Mouse (Mus musculus): ENCODE measurements at regions not wholly inside any gene's neighbourhood (a gene's known extent, or its start where the extent isn't known, plus 50 kb on each side); places are given as distances from the start of the nearest gene placed in this dataset.

DNA sequence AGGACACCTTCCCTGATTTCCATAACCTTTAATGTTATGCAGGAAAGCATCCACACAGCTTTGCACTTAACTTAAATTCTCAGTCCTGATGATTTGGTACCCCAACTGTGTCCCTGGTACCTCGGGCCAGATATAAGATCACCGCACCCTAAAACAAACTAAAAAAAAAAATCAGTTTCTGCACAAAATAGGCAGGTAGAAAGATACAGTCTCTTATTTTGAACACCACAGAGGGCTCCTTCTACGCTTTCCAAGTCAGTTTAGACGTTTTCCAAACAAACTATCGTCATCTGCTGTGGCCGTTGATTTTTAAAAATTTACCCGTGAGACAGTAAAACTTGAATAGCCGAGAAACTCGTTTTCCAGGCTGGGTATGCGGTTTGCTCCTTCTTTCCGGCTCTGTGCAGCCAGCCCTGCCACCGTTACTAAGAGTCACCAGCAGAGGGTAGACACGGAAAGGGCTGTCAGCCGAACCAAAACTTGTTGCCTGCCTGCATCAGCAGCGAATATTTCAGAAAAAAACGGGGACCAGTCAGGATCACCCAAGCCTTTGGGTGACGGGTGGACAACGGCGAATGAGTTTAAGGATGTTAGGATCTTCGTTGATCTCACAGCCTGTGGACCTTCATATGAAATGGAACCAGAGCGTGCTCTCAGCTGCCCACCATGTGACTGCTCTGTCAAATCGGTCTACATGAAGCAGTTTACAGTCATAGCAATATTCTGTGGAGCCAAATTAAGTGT lies 74.4 kb upstream of the Gpc5 start:
- peak; percentile 76 for DNase-seq

- DNase-seq: no peak
These were observed 64.0 kb upstream of the Gpc5 start for GRCm38 (mm10) chr14:115028011-115028410.

GRCm38 (mm10) chr14:115031734-115032133 lies 60.3 kb upstream of the Gpc5 start:
- DNase-seq: no peak

GRCm38 (mm10) chr14:115033375-115033969 lies 58.5 kb upstream of the Gpc5 start:
- no peak for DNase-seq

- no peak for DNase-seq
These were observed 57.1 kb upstream of the Gpc5 start for GRCm38 (mm10) chr14:115034718-115035437.

DNA sequence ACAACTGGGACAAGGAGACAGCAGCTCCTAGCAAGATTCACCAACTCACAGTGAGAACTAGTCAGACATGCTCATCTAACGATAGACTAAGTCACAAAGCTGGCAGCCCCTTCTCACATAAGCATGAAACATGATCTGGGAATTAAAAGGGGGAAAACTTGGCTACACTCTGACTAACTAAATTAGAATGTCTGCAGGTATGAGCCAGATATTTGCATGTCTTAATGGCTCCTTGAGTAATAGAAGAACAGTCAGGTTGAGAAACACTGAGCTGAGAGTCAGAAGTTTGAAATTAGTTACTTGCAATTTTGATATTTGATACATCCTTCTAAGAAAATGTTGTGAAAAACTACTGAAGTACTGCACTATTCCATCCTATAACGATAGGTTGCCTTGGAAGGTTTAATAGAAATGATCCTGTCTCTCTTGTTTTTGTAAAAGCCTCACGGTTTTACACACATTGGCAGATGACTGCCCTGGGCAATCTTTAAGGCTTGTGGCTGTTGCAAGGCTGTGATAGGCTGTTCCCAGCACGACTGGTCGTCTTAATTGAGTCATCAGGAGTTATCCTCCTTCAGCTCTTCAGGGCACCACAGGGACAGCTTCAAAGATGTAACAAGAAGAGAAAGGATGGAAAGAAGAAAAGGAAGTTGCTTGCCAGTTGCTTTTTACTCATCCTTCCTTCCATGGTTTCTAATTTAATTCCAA lies 54.8 kb upstream of the Gpc5 start:
- DNase-seq: no peak

DNA sequence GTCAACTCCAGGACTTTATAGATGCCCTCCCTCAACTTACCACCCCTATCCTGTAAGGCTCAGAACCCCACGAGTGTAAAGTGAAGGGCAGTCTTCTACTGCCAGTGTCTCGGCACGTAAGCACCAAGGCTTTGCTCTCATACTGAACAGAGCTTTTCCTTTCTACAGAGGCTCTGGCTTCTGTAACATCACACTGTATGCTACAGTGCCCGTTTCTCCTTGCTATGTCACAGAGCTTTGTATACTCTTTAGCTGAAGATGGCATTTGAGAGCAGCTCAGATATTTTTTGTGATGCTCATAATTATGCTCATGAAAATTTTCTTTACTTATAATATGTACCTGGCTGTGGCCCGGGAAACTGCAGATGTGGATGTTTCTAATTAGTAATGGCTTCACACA lies 53.2 kb upstream of the Gpc5 start:
- DNase-seq: no peak

- DNase-seq: no peak
These were observed 52.5 kb upstream of the Gpc5 start for GRCm38 (mm10) chr14:115039524-115039923.

- no peak for DNase-seq
These were observed 51.9 kb upstream of the Gpc5 start for GRCm38 (mm10) chr14:115040091-115040571.

- peak; percentile 94 for DNase-seq
These were observed 51.3 kb upstream of the Gpc5 start for GRCm38 (mm10) chr14:115040578-115041206.

DNA sequence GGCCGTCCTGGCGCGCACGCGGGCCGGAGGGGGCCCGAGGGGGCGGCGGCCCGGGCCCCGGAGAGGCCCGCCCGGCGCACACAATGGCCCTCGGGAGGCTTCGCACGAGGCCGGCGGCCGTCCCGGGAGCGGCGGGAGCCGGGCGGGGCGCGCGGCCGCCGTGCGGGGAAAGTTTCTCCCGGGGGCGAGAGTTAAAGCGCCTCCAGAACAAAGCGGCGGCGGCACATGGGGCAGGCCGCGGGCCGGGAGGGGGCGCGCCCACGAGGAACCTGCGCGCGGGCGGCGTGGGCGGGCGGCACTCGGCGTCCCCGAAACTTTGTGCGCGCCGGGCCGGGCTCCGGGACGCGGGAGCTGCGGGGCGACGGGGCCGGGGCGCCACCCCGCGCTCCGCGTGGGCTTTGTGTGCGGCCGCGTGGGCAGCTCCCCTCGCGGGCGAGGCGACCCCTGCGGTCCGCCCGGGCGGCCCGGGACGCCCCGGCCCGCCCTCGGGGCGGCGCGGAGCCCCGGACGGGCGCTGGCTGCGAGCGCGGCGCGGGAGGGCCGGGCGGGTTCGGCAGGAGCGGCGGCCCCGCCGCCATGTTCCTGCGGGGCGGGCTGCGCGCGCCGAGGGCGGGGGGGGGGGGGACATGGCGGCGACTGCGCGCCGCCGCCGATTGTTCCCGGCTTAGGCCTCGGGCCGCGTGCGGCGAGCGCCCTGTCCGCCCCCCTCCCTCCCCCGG lies 50.5 kb upstream of the Gpc5 start:
- peak; percentile 61 for DNase-seq

DNA sequence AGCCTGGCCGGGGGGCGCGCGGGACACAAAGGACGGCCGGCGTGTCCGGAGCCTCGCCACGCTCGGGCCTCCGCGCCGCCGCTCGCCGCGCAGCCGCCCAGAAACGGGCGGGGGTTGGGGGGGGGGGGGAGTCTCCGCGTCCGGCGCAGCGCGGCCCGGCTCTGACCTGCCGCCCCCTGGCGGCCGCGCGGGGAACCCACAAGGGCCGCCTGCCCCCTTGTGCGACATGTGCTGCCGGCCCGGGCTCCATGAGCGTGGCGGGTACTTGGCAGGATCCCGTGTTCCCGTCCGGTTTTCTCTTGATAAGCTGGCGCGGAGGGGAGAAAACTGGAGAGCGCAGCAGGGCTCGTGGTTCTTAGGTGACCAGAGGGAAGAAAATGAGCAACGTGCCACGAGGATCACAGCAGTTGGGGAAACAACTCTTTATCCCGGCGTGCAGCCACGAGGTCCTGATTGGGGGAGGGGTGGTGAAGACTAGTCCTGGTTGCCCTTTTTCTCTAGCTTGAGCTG lies 49.9 kb upstream of the Gpc5 start:
- peak; percentile 94 for DNase-seq
